Mouse (Mus musculus): Measurements from ENCODE around the gene Zranb2. TPM values are rescaled to one million over a fixed set of nuclear protein-coding genes. Genes with fewer than 3 reads are reported as not detected.
A peak's percentile ranks its signal among the peaks of the same experiment; 100 is the strongest.

The Zranb2 gene
- polyA plus RNA-seq, 1 experiment from 2014 or later, result 112 TPM

GRCm38 (mm10) chr3:157534786-157535415, 941 bp downstream of the Zranb2 start:
- peaks cover 10% of the 10 kb centered on the region; the same call in 1 of the 2 replicates for H3K4me1 ChIP-seq (ENCODE audit: control insufficient read depth, insufficient read depth, low read length)
- peak overlapping the region; percentile 88 for H3K4me2 ChIP-seq (ENCODE audit: low read depth, low read length)
- H3K4me3 ChIP-seq (ENCODE audit: low read depth, low read length), result peak overlapping the region; percentile 60

GRCm38 (mm10) chr3:157549323-157549722, 15.4 kb downstream of the Zranb2 start:
- Histone ChIP-seq H3K4me2 (ENCODE audit: low read depth, low read length) (no peak overlapping the region), H3K9ac (replicated peaks; ENCODE audit: low read depth, low read length) (no peak overlapping the region), H3K9me3 (ENCODE audit: control insufficient read depth, low read length) (no peaks in the 10 kb centered on the region), H3K4me1 (ENCODE audit: control insufficient read depth, insufficient read depth, low read length) (no peaks in the 10 kb centered on the region), H3K4me3 (ENCODE audit: low read depth, low read length) (no peak overlapping the region), H3K27me3 (ENCODE audit: control insufficient read depth, insufficient read depth, low read length) (no peaks in the 10 kb centered on the region), H3K27ac (ENCODE audit: low read depth, low read length) (no peak overlapping the region), H3K36me3 (ENCODE audit: control insufficient read depth, insufficient read depth, low read length) (peaks cover 45% of the 10 kb centered on the region)
- no peak for ATAC-seq (ENCODE audit: low read depth)
- WGBS, result 100% methylated on average over 2 of the region's 2 CpGs

More at GRCm38 (mm10) chr3:157534786-157535415, 941 bp downstream of the Zranb2 start:
- Histone ChIP-seq H3K27ac (ENCODE audit: low read depth, low read length) (peak overlapping the region; percentile 93), H3K9me3 (ENCODE audit: control insufficient read depth, low read length) (no peaks in the 10 kb centered on the region), H3K36me3 (ENCODE audit: control insufficient read depth, insufficient read depth, low read length) (peaks cover 12% of the 10 kb centered on the region; the same call in 1 of the 2 replicates), H3K9ac (replicated peaks; ENCODE audit: low read depth, low read length) (peak overlapping the region; percentile 82), H3K27me3 (ENCODE audit: control insufficient read depth, insufficient read depth, low read length) (peaks cover 24% of the 10 kb centered on the region)
- peak; percentile 7; the same call in 1 of the 2 replicates for ATAC-seq (ENCODE audit: low read depth)
- 3% methylated on average over 15 of the region's 15 CpGs for WGBS

GRCm38 (mm10) chr3:157549758-157550600, 16.0 kb downstream of the Zranb2 start:
- no peak overlapping the region for H3K27ac ChIP-seq (ENCODE audit: low read depth, low read length)
- H3K27me3 ChIP-seq (ENCODE audit: control insufficient read depth, insufficient read depth, low read length), result no peaks in the 10 kb centered on the region
- H3K9ac ChIP-seq (replicated peaks; ENCODE audit: low read depth, low read length), result no peak overlapping the region
- H3K4me1 ChIP-seq (ENCODE audit: control insufficient read depth, insufficient read depth, low read length), result no peaks in the 10 kb centered on the region
- peaks cover 39% of the 10 kb centered on the region for H3K36me3 ChIP-seq (ENCODE audit: control insufficient read depth, insufficient read depth, low read length)
- no peak overlapping the region for H3K4me2 ChIP-seq (ENCODE audit: low read depth, low read length)
- no peak for ATAC-seq (ENCODE audit: low read depth)
- no peaks in the 10 kb centered on the region for H3K9me3 ChIP-seq (ENCODE audit: control insufficient read depth, low read length)
- WGBS, result 95% methylated on average over 3 of the region's 3 CpGs
- no peak overlapping the region for H3K4me3 ChIP-seq (ENCODE audit: low read depth, low read length)

GRCm38 (mm10) chr3:157565196-157565595, 31.2 kb downstream of the Zranb2 start:
- Histone ChIP-seq H3K4me3 (ENCODE audit: low read depth, low read length) (no peak overlapping the region), H3K9ac (replicated peaks; ENCODE audit: low read depth, low read length) (no peak overlapping the region), H3K4me1 (ENCODE audit: control insufficient read depth, insufficient read depth, low read length) (0 out of 2 replicates have a peak, but pooled peaks cover 6% of the 10 kb centered on the region), H3K4me2 (ENCODE audit: low read depth, low read length) (no peak overlapping the region), H3K27me3 (ENCODE audit: control insufficient read depth, insufficient read depth, low read length) (peaks cover 17% of the 10 kb centered on the region), H3K36me3 (ENCODE audit: control insufficient read depth, insufficient read depth, low read length) (no peaks in the 10 kb centered on the region), H3K9me3 (ENCODE audit: control insufficient read depth, low read length) (no peaks in the 10 kb centered on the region), H3K27ac (ENCODE audit: low read depth, low read length) (no peak overlapping the region)
- WGBS, result 10% methylated on average over 2 of the region's 2 CpGs
- no peak for ATAC-seq (ENCODE audit: low read depth)

- Histone ChIP-seq H3K27ac (ENCODE audit: low read depth, low read length) (no peak within 1 kb of the TSS), H3K4me1 (ENCODE audit: control insufficient read depth, insufficient read depth, low read length) (0 out of 2 replicates have a peak, but pooled peaks cover 6% of the 10 kb centered on the region), H3K9ac (replicated peaks; ENCODE audit: low read depth, low read length) (peak within 1 kb of the TSS; percentile 32), H3K27me3 (ENCODE audit: control insufficient read depth, insufficient read depth, low read length) (peaks cover 17% of the 10 kb centered on the region), H3K36me3 (ENCODE audit: control insufficient read depth, insufficient read depth, low read length) (no peaks in the 10 kb centered on the region), H3K4me2 (ENCODE audit: low read depth, low read length) (peak within 1 kb of the TSS; percentile 88), H3K9me3 (ENCODE audit: control insufficient read depth, low read length) (no peaks in the 10 kb centered on the region), H3K4me3 (ENCODE audit: low read depth, low read length) (peak within 1 kb of the TSS; percentile 44)
- peak; percentile 75 for ATAC-seq (ENCODE audit: low read depth)
- WGBS, result 2% methylated on average over 83 of the region's 84 CpGs
Measured at GRCm38 (mm10) chr3:157566725-157567565, 33.0 kb downstream of the Zranb2 start, which contains the start of gene Ptger3. Gene Ptger3 (plus strand): TSS chr3:157566892.

GRCm38 (mm10) chr3:157567566-157568132, 33.7 kb downstream of the Zranb2 start:
- Histone ChIP-seq H3K4me1 (ENCODE audit: control insufficient read depth, insufficient read depth, low read length) (0 out of 2 replicates have a peak, but pooled peaks cover 6% of the 10 kb centered on the region), H3K9me3 (ENCODE audit: control insufficient read depth, low read length) (no peaks in the 10 kb centered on the region), H3K27ac (ENCODE audit: low read depth, low read length) (no peak overlapping the region), H3K4me3 (ENCODE audit: low read depth, low read length) (peak overlapping the region; percentile 44), H3K9ac (replicated peaks; ENCODE audit: low read depth, low read length) (peak overlapping the region; percentile 32; the same call in 1 of the 2 replicates), H3K27me3 (ENCODE audit: control insufficient read depth, insufficient read depth, low read length) (peaks cover 17% of the 10 kb centered on the region), H3K4me2 (ENCODE audit: low read depth, low read length) (peak overlapping the region; percentile 88), H3K36me3 (ENCODE audit: control insufficient read depth, insufficient read depth, low read length) (no peaks in the 10 kb centered on the region)
- WGBS, result 3% methylated on average over 34 of the region's 34 CpGs
- ATAC-seq (ENCODE audit: low read depth), result 0 out of 2 replicates have a peak, but pooled peaks have one; percentile 1

GRCm38 (mm10) chr3:157572011-157572410, 38.1 kb downstream of the Zranb2 start:
- Histone ChIP-seq H3K27ac (ENCODE audit: low read depth, low read length) (no peak overlapping the region), H3K4me1 (ENCODE audit: control insufficient read depth, insufficient read depth, low read length) (0 out of 2 replicates have a peak, but pooled peaks cover 4% of the 10 kb centered on the region), H3K4me2 (ENCODE audit: low read depth, low read length) (no peak overlapping the region), H3K27me3 (ENCODE audit: control insufficient read depth, insufficient read depth, low read length) (peaks cover 11% of the 10 kb centered on the region), H3K4me3 (ENCODE audit: low read depth, low read length) (no peak overlapping the region), H3K9me3 (ENCODE audit: control insufficient read depth, low read length) (no peaks in the 10 kb centered on the region), H3K36me3 (ENCODE audit: control insufficient read depth, insufficient read depth, low read length) (no peaks in the 10 kb centered on the region), H3K9ac (replicated peaks; ENCODE audit: low read depth, low read length) (no peak overlapping the region)
- WGBS, result 83% methylated on average over 6 of the region's 6 CpGs
- ATAC-seq (ENCODE audit: low read depth), result no peak
